Mouse (Mus musculus) midbrain, embryonic 10.5 days (tissue): ENCODE measurements around the gene Olfr1104. TPM values are rescaled to one million over a fixed set of nuclear protein-coding genes. Genes with fewer than 3 reads are reported as not detected.

Experiments used
- DNase-seq: peaks from one replicate; pipeline ENCODE4 v3.0.0-alpha.2; 2017; ENCODE audit warnings: low spot score
- H3K27ac ChIP-seq: fragments of 300-500 bp; sonication (generic); replicated peaks from 2 replicates; pipeline ENCODE4 v1.5.1; 2016; ENCODE audit warnings: mild to moderate bottlenecking
- H3K27me3 ChIP-seq: fragments of 300-500 bp; sonication (generic); 2 replicates; pipeline ENCODE4 v1.6.1; 2016; ENCODE audit warnings: low read depth, mild to moderate bottlenecking; ENCODE audit not compliant: poor library complexity, severe bottlenecking
- H3K36me3 ChIP-seq: fragments of 300-500 bp; sonication (generic); 2 replicates; pipeline ENCODE4 v1.6.1; 2016; ENCODE audit warnings: mild to moderate bottlenecking, moderate library complexity
- H3K4me1 ChIP-seq: fragments of 300-500 bp; sonication (generic); 2 replicates; pipeline ENCODE4 v1.6.1; 2016
- H3K4me3 ChIP-seq: fragments of 300-500 bp; sonication (generic); 2 replicates; pipeline ENCODE4 v1.5.1; 2016; ENCODE audit warnings: mild to moderate bottlenecking, moderate library complexity
- H3K9me3 ChIP-seq: fragments of 300-500 bp; sonication (generic); replicated peaks from 2 replicates; pipeline ENCODE4 v1.6.1; 2016; ENCODE audit warnings: mild to moderate bottlenecking
- WGBS: fragments of 180-500 bp; shearing (Covaris S2); methylation state at CpG from one replicate; pipeline ENCODE4 v1.1.7; 2016; 5-methylcytosine and 5-hydroxymethylcytosine counted together
- polyA plus RNA-seq: library from polyadenylated mRNA; unstranded; fragments of >200 nt; fragmentation: Nextera tagmentation; extraction: Ambion mirVana; gene quantifications from 2 replicates; pipeline ENCODE4 v1.2.1, GENCODE M21; 2016

Gene Olfr1104
- not detected in 2 replicates for polyA plus RNA-seq

DNA sequence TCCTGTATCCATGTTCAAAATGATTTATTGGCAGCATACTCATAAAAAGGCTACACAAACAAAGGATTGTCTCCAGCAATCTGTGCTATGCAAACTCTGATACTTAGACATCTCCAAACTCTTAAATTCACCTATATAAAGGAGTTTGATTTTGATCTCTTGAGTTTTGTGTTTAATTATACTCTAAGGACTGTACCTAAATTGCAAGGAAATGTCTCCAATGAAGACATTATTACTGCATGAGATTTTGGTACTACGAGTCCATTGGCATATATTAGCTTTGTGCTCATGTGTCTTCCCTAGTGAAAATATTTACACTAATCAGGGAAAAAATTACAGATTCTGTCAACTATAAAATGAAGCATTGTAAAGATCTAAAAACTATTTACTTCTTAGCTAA, at the start of gene Olfr1104:
Olfr1104 (minus strand) TSS at position 101 of the 400 bp plus-strand sequence.
- Histone ChIP-seq H3K27ac (no peak within 1 kb of the TSS), H3K36me3 (no peaks in the 10 kb centered on the region), H3K4me1 (no peaks in the 10 kb centered on the region), H3K9me3 (no peaks in the 10 kb centered on the region), H3K4me3 (no peak within 1 kb of the TSS), H3K27me3 (no peaks in the 10 kb centered on the region)
- 83% methylated on average over 1 of the region's 1 CpGs for WGBS
- DNase-seq = no peak

DNA sequence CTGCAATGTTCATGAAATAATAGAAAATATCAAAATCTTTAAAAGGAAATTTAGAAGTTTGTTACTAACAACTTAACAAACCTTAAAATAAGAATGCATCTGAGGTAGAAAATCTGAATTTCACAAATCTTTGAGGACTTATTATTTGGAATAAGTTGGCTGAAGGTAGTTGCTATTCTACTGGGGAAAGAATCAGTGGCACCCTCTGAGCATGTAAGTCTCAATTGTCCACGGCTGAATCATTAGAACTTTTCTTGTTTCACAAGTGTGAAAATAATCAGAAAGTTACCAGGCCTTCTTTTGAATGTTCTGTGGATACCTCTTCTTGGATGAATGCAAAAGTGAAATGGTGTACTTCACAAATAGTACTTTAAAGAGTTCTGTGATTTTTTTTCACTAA, 48.8 kb upstream of the Olfr1104 start, which contains the start of gene Olfr1107:
Olfr1107 (minus strand) TSS at position 101 of the 400 bp plus-strand sequence.
- WGBS = 80% methylated on average over 1 of the region's 1 CpGs
- Histone ChIP-seq H3K4me3 (no peak within 1 kb of the TSS), H3K4me1 (no peaks in the 10 kb centered on the region), H3K36me3 (no peaks in the 10 kb centered on the region), H3K27ac (no peak within 1 kb of the TSS), H3K9me3 (no peaks in the 10 kb centered on the region), H3K27me3 (no peaks in the 10 kb centered on the region)
- DNase-seq = no peak

DNA sequence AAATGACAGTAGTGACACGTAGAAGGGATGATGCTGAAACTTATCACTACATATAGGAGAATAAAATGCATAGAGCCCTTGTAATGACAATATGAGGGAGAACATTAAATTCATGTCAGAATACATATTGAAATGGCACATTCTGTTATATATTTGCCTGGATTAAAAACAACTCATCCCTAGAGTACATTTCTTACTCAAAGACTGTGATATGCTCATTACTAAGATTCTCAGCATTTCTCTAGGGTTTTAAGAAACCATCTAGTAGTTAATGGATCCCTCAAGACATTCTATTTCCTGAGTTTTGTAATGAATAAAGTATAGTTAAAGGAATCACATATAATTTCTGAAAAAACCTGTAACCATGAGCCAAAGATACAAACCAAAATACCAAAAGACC, 25.3 kb upstream of the Olfr1104 start, which contains the start of gene Olfr1106:
Olfr1106 (minus strand) TSS at position 101 of the 400 bp plus-strand sequence.
- no peaks in the 10 kb centered on the region for H3K9me3 ChIP-seq
- H3K36me3 ChIP-seq = no peaks in the 10 kb centered on the region
- H3K4me3 ChIP-seq = no peak within 1 kb of the TSS
- H3K27ac ChIP-seq = no peak within 1 kb of the TSS
- WGBS = 89% methylated on average over 1 of the region's 1 CpGs
- no peaks in the 10 kb centered on the region for H3K27me3 ChIP-seq
- no peak for DNase-seq
- no peaks in the 10 kb centered on the region for H3K4me1 ChIP-seq

DNA sequence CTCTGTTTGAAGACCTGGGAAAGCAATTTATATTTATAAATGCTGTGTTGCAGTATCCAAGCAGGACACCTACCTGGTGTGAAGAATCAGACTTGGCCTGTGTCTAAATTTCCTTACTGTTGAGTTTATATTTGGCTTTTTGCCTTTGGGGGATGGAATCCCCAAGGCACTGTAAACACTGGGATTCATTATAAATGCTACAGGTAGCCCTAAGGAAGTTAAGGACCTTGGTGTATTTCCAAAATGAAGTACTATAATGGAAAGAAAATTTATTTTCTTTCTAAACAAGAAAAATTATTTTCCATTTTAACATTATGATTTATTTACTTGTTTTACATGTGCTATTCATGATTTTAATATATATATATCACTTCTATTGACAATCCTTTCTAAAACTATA, 9.6 kb upstream of the Olfr1104 start, which contains the start of gene Olfr1105:
Olfr1105 (minus strand) TSS at position 101 of the 400 bp plus-strand sequence.
- Histone ChIP-seq H3K36me3 (no peaks in the 10 kb centered on the region), H3K9me3 (no peaks in the 10 kb centered on the region)

DNA sequence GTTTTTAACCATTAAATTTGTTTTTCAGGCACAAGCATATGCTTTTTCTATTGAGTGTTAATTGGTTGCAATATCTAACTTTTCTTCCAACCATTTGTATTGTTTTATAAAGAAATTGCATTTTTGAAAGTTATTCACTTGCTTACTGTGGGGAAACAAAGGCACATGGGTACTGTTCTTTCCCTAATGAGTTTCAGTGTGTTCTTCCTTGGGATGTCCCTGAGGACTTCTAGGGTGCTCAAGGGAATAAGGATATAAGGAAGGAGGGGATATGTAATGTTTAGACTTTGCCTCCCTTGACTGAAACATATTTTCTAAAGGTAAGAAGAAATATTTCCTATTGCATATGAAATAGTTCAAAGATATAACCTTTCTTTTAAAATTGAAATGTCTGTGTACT, 28.8 kb downstream of the Olfr1104 start, which contains the start of gene Olfr1102:
Olfr1102 (plus strand) TSS at position 301 of the 400 bp plus-strand sequence.
- H3K4me1 ChIP-seq = no peaks in the 10 kb centered on the region
- no peak for DNase-seq
- H3K4me3 ChIP-seq = no peak within 1 kb of the TSS
- no peak within 1 kb of the TSS for H3K27ac ChIP-seq
- no peaks in the 10 kb centered on the region for H3K27me3 ChIP-seq
- H3K36me3 ChIP-seq = no peaks in the 10 kb centered on the region
- no peaks in the 10 kb centered on the region for H3K9me3 ChIP-seq

More for the DNA sequence above, 9.6 kb upstream of the Olfr1104 start, which contains the start of gene Olfr1105:
- H3K4me1 ChIP-seq = no peaks in the 10 kb centered on the region
- no peak within 1 kb of the TSS for H3K27ac ChIP-seq
- H3K27me3 ChIP-seq = no peaks in the 10 kb centered on the region
- DNase-seq = no peak
- no peak within 1 kb of the TSS for H3K4me3 ChIP-seq

DNA sequence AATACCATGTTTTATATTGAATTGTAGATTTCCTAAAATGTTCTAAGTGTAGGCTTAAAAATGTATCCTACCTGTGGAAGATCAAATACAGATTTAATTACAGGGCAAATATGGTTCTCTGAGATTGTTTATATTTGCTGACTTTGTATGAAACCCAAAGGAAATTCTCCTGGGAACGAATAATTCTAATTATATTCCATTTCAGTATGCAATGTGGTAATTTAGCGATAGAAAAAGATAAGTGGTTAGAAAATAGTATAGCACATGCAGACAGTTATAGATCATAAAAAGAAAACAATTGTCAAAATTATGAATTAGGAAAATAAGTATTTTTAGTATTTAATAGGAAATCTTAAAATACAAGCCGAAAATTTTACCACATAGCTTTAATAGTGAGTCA, 35.8 kb downstream of the Olfr1104 start, which contains the start of gene Olfr1101:
Olfr1101 (minus strand) TSS at position 101 of the 400 bp plus-strand sequence.
- Histone ChIP-seq H3K27me3 (no peaks in the 10 kb centered on the region), H3K36me3 (no peaks in the 10 kb centered on the region), H3K4me1 (no peaks in the 10 kb centered on the region), H3K27ac (no peak within 1 kb of the TSS), H3K9me3 (no peaks in the 10 kb centered on the region), H3K4me3 (no peak within 1 kb of the TSS)
- WGBS = 89% methylated on average over 3 of the region's 3 CpGs
- no peak for DNase-seq

DNA sequence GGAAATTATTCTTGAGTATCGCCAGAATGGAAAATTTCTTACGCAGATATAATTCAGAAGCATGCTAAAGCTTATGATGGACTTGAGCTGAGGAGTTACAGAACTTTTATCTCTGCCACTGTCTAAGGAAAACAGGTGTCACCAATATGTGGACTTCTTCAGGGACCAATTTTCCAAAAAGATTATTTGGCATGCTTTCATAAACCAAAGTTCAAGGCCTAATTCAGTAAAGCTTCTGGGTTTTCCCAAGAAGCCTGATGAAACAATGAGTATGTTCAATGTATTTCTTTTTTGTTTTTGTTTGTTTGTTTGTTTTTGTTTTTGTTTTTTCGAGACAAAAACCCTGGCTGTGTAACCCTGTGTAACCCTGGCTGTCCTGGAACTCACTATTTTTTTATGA, 47.0 kb downstream of the Olfr1104 start, which contains the start of gene Olfr1100:
Olfr1100 (minus strand) TSS at position 101 of the 400 bp plus-strand sequence.
- WGBS = 85% methylated on average over 3 of the region's 3 CpGs
- no peak for DNase-seq
- Histone ChIP-seq H3K36me3 (no peaks in the 10 kb centered on the region), H3K4me3 (no peak within 1 kb of the TSS), H3K27ac (no peak within 1 kb of the TSS), H3K4me1 (no peaks in the 10 kb centered on the region), H3K27me3 (no peaks in the 10 kb centered on the region), H3K9me3 (no peaks in the 10 kb centered on the region)

Other genes starting within 250 kb of the Olfr1104 start
- gene Olfr1093, start 244.6 kb downstream of the Olfr1104 start, polyA plus RNA-seq = not detected in 2 replicates
- gene Olfr141, start 217.1 kb downstream of the Olfr1104 start, polyA plus RNA-seq = not detected in 2 replicates
- gene Olfr1094, start 202.4 kb downstream of the Olfr1104 start, polyA plus RNA-seq = not detected in 2 replicates
- not detected in 2 replicates for gene Olfr1095, start 175.4 kb downstream of the Olfr1104 start, polyA plus RNA-seq
- not detected in 2 replicates for gene Gm13723, start 152.3 kb downstream of the Olfr1104 start, polyA plus RNA-seq
- gene Olfr1097, start 134.9 kb downstream of the Olfr1104 start, polyA plus RNA-seq = not detected in 2 replicates
- not detected in 2 replicates for gene Olfr1098, start 102.5 kb downstream of the Olfr1104 start, polyA plus RNA-seq
- not detected in 2 replicates for gene Olfr1099, start 66.4 kb downstream of the Olfr1104 start, polyA plus RNA-seq
- not detected in 2 replicates for gene Olfr1100, start 47.1 kb downstream of the Olfr1104 start, polyA plus RNA-seq
- not detected in 2 replicates for gene Olfr1101, start 35.9 kb downstream of the Olfr1104 start, polyA plus RNA-seq
- gene Olfr1102, start 28.7 kb downstream of the Olfr1104 start, polyA plus RNA-seq = not detected in 2 replicates
- gene Olfr1105, start 9.5 kb upstream of the Olfr1104 start, polyA plus RNA-seq = not detected in 2 replicates
- gene Olfr1106, start 25.2 kb upstream of the Olfr1104 start, polyA plus RNA-seq = not detected in 2 replicates
- gene Olfr1107, start 48.7 kb upstream of the Olfr1104 start, polyA plus RNA-seq = not detected in 2 replicates
- gene Olfr1109, start 68.9 kb upstream of the Olfr1104 start, polyA plus RNA-seq = not detected in 2 replicates
- gene Olfr259, start 87.5 kb upstream of the Olfr1104 start, polyA plus RNA-seq = not detected in 2 replicates
- not detected in 2 replicates for gene Olfr1110, start 113.2 kb upstream of the Olfr1104 start, polyA plus RNA-seq
- gene Olfr1111, start 125.5 kb upstream of the Olfr1104 start, polyA plus RNA-seq = not detected in 2 replicates
- not detected in 2 replicates for gene Olfr1112, start 160.7 kb upstream of the Olfr1104 start, polyA plus RNA-seq
- gene Olfr1113, start 181.9 kb upstream of the Olfr1104 start, polyA plus RNA-seq = not detected in 2 replicates
- gene Olfr1115, start 220.9 kb upstream of the Olfr1104 start, polyA plus RNA-seq = not detected in 2 replicates
- gene Olfr1116, start 240.5 kb upstream of the Olfr1104 start, polyA plus RNA-seq = not detected in 2 replicates